Mouse (Mus musculus) thymus, adult 2 months (tissue): Measurements from ENCODE around the gene Cntn5. TPM values are rescaled to one million over a fixed set of nuclear protein-coding genes. Genes with fewer than 3 reads are reported as not detected.

Experiments used
- DNase-seq: peaks from one replicate; pipeline ENCODE4 v3.0.0; 2021
- H3K27ac ChIP-seq: fragments of 200-500 bp; 2 replicates; pipeline ENCODE4 v1.5.1; 2012; ENCODE audit warnings: low read length, control low read depth; ENCODE audit not compliant: control insufficient read depth, insufficient read depth
- H3K27me3 ChIP-seq: fragments of 200-500 bp; 2 replicates; pipeline ENCODE4 v1.6.1; 2012; ENCODE audit warnings: mild to moderate bottlenecking, low read length, moderate library complexity, mixed read lengths; ENCODE audit not compliant: control insufficient read depth, insufficient read depth
- H3K36me3 ChIP-seq: fragments of 200-500 bp; 2 replicates; pipeline ENCODE4 v1.6.1; 2012; ENCODE audit warnings: mild to moderate bottlenecking, low read length, moderate library complexity; ENCODE audit not compliant: control insufficient read depth, insufficient read depth
- H3K4me1 ChIP-seq: fragments of 200-500 bp; replicated peaks from 2 replicates; pipeline ENCODE4 v1.6.1; 2012; ENCODE audit warnings: low read length; ENCODE audit not compliant: control insufficient read depth, insufficient read depth
- H3K4me3 ChIP-seq: fragments of 200-500 bp; 2 replicates; pipeline ENCODE4 v1.5.1; 2012; ENCODE audit warnings: mild to moderate bottlenecking, low read length, control low read depth, moderate library complexity; ENCODE audit not compliant: control insufficient read depth, insufficient read depth
- CTCF ChIP-seq: fragments of 200-500 bp; IDR thresholded peaks from 2 replicates; pipeline ENCODE4 v1.5.1; 2012; ENCODE audit warnings: mild to moderate bottlenecking, control low read depth, low read length, moderate library complexity, borderline replicate concordance; ENCODE audit not compliant: control insufficient read depth, poor library complexity, insufficient read depth; ENCODE audit errors: extremely low read depth
- POLR2A ChIP-seq: fragments of 200-500 bp; IDR thresholded peaks from 2 replicates; pipeline ENCODE4 v1.6.1; 2012; ENCODE audit warnings: mild to moderate bottlenecking, low read length, control low read depth, moderate library complexity; ENCODE audit not compliant: control insufficient read depth, poor library complexity, insufficient read depth; ENCODE audit errors: extremely low read depth
- WGBS: fragments of 180-500 bp; shearing (Covaris S2); methylation state at CpG from one replicate; pipeline ENCODE4 v1.1.7; 2018; 5-methylcytosine and 5-hydroxymethylcytosine counted together
- polyA plus RNA-seq: library from polyadenylated mRNA; depleted of rRNA; stranded (reverse); fragments of >200 nt; gene quantifications from 2 replicates; pipeline ENCODE4 v1.2.3, GENCODE M21; 2012

Gene Cntn5
- polyA plus RNA-seq, 1 experiment: not detected

- H3K4me1 ChIP-seq: no peaks in the 10 kb centered on the region
- no peak overlapping the region for H3K4me3 ChIP-seq
- no peaks in the 10 kb centered on the region for H3K27me3 ChIP-seq
- no peak for DNase-seq
- TF ChIP-seq CTCF (no peak), POLR2A (no peak)
- H3K36me3 ChIP-seq: no peaks in the 10 kb centered on the region
- H3K27ac ChIP-seq: no peak overlapping the region
These were observed 492.5 kb downstream of the Cntn5 start for GRCm38 (mm10) chr9:10412075-10412474.

GRCm38 (mm10) chr9:10400099-10400498, 504.5 kb downstream of the Cntn5 start:
- no peaks in the 10 kb centered on the region for H3K4me1 ChIP-seq
- TF ChIP-seq CTCF (no peak), POLR2A (no peak)
- 38% methylated on average over 7 of the region's 7 CpGs for WGBS
- H3K27ac ChIP-seq: no peak overlapping the region
- no peaks in the 10 kb centered on the region for H3K27me3 ChIP-seq
- H3K36me3 ChIP-seq: no peaks in the 10 kb centered on the region
- DNase-seq: no peak
- H3K4me3 ChIP-seq: no peak overlapping the region

- TF ChIP-seq CTCF (no peak), POLR2A (no peak)
- 93% methylated on average over 2 of the region's 2 CpGs for WGBS
- no peaks in the 10 kb centered on the region for H3K4me1 ChIP-seq
- H3K27ac ChIP-seq: no peak overlapping the region
- DNase-seq: no peak
- H3K27me3 ChIP-seq: no peaks in the 10 kb centered on the region
- no peak overlapping the region for H3K4me3 ChIP-seq
- H3K36me3 ChIP-seq: no peaks in the 10 kb centered on the region
These were observed 514.7 kb downstream of the Cntn5 start for GRCm38 (mm10) chr9:10389863-10390262.

GRCm38 (mm10) chr9:10384455-10384854, 520.1 kb downstream of the Cntn5 start:
- Histone ChIP-seq H3K27me3 (no peaks in the 10 kb centered on the region), H3K4me1 (no peaks in the 10 kb centered on the region), H3K27ac (no peak overlapping the region), H3K4me3 (no peak overlapping the region), H3K36me3 (no peaks in the 10 kb centered on the region)
- 40% methylated on average over 1 of the region's 1 CpGs for WGBS
- TF ChIP-seq POLR2A (no peak), CTCF (no peak)
- DNase-seq: no peak

- H3K27ac ChIP-seq: no peak overlapping the region
- H3K36me3 ChIP-seq: no peaks in the 10 kb centered on the region
- no peaks in the 10 kb centered on the region for H3K4me1 ChIP-seq
- no peak overlapping the region for H3K4me3 ChIP-seq
- no peaks in the 10 kb centered on the region for H3K27me3 ChIP-seq
- no peak for DNase-seq
- no peak for TF ChIP-seq POLR2A
- TF ChIP-seq CTCF: no peak
These were observed 521.4 kb downstream of the Cntn5 start for GRCm38 (mm10) chr9:10383140-10383539.

GRCm38 (mm10) chr9:10381701-10382100, 522.9 kb downstream of the Cntn5 start:
- H3K4me3 ChIP-seq: no peak overlapping the region
- TF ChIP-seq POLR2A (no peak), CTCF (no peak)
- WGBS: 91% methylated on average over 4 of the region's 4 CpGs

GRCm38 (mm10) chr9:10376261-10376660, 528.3 kb downstream of the Cntn5 start:
- no peaks in the 10 kb centered on the region for H3K27me3 ChIP-seq
- no peak for TF ChIP-seq CTCF
- TF ChIP-seq POLR2A: no peak
- no peaks in the 10 kb centered on the region for H3K4me1 ChIP-seq
- no peak overlapping the region for H3K27ac ChIP-seq
- no peaks in the 10 kb centered on the region for H3K36me3 ChIP-seq
- no peak overlapping the region for H3K4me3 ChIP-seq
- no peak for DNase-seq

More at GRCm38 (mm10) chr9:10381701-10382100, 522.9 kb downstream of the Cntn5 start:
- H3K4me1 ChIP-seq: no peaks in the 10 kb centered on the region
- no peaks in the 10 kb centered on the region for H3K36me3 ChIP-seq
- no peak for DNase-seq
- no peaks in the 10 kb centered on the region for H3K27me3 ChIP-seq
- no peak overlapping the region for H3K27ac ChIP-seq
